Mouse (Mus musculus) ES-E14 (cell line): ENCODE data around the gene Tnfrsf1b. TPM values are rescaled to one million over a fixed set of nuclear protein-coding genes. Genes with fewer than 3 reads are reported as not detected.
A peak's percentile ranks its signal among the peaks of the same experiment; 100 is the strongest.

Experiments used
- DNase-seq: peaks from one replicate; pipeline ENCODE4 v3.0.0-alpha.2; 2013; ENCODE audit warnings: low read depth, low spot score
- H3K27ac ChIP-seq: 2 replicates; pipeline ENCODE4 v1.5.1; 2012; ENCODE audit warnings: low read depth, mild to moderate bottlenecking, low read length, moderate library complexity, mixed read lengths; ENCODE audit not compliant: poor library complexity, insufficient read depth, severe bottlenecking
- H3K36me3 ChIP-seq: 2 replicates; pipeline ENCODE4 v1.6.1; 2012; ENCODE audit warnings: mild to moderate bottlenecking, low read length, moderate library complexity, mixed read lengths; ENCODE audit not compliant: control insufficient read depth, poor library complexity, insufficient read depth, severe bottlenecking
- H3K4me1 ChIP-seq, 2 experiments: fragments of 150-350 bp in 1 of 2; sonication (generic) in 1 of 2; 2 replicates each; pipeline ENCODE4 v1.6.1; 2012; ENCODE audit warnings: low read length in 2 of 2, mild to moderate bottlenecking in 1 of 2, mixed read lengths in 1 of 2; ENCODE audit not compliant: control insufficient read depth in 2 of 2, insufficient read depth in 2 of 2, poor library complexity in 1 of 2
- H3K4me3 ChIP-seq, 2 experiments: fragments of 150-350 bp in 1 of 2; sonication (generic) in 1 of 2; 2 replicates each; pipeline ENCODE4 v1.5.1; 2012; ENCODE audit warnings: low read length in 2 of 2, low read depth in 1 of 2, mild to moderate bottlenecking in 1 of 2, mixed read lengths in 1 of 2; ENCODE audit not compliant: insufficient read depth in 1 of 2, poor library complexity in 1 of 2, severe bottlenecking in 1 of 2
- H3K9ac ChIP-seq: 2 replicates; pipeline ENCODE4 v1.6.1; 2012; ENCODE audit warnings: low read depth, mild to moderate bottlenecking, low read length, mixed read lengths; ENCODE audit not compliant: poor library complexity, insufficient read depth, severe bottlenecking
- H3K9me3 ChIP-seq: fragments of 150-350 bp; sonication (generic); 2 replicates; pipeline ENCODE4 v1.6.1; 2012; ENCODE audit warnings: low read depth, mild to moderate bottlenecking, low read length; ENCODE audit not compliant: control insufficient read depth, insufficient read depth
- CHD2 ChIP-seq: IDR thresholded peaks from 2 replicates; pipeline ENCODE4 v1.6.1; 2014; ENCODE audit warnings: mild to moderate bottlenecking, low read depth, low read length, inconsistent platforms
- HCFC1 ChIP-seq: IDR thresholded peaks from 2 replicates; pipeline ENCODE4 v1.6.1; 2012; ENCODE audit warnings: low read length, inconsistent platforms, borderline replicate concordance; ENCODE audit not compliant: insufficient read depth
- MAFK ChIP-seq: IDR thresholded peaks from 2 replicates; pipeline ENCODE4 v1.6.1; 2014; ENCODE audit warnings: mild to moderate bottlenecking, low read depth, low read length, inconsistent platforms; ENCODE audit not compliant: insufficient read depth
- ZC3H11A ChIP-seq: IDR thresholded peaks from 2 replicates; pipeline ENCODE4 v1.6.1; 2012; ENCODE audit warnings: low read depth, mild to moderate bottlenecking, inconsistent platforms, low read length, borderline replicate concordance
- ZNF384 ChIP-seq: IDR thresholded peaks from 2 replicates; pipeline ENCODE4 v1.6.1; 2012; ENCODE audit warnings: low read depth, low read length, inconsistent platforms
- in situ Hi-C, 2 experiments: fragments of 600-800 bp; cut with MboI; formaldehyde crosslinking; loops; one replicate each; pipeline ENCODE4 v1.15.1; 2025; ENCODE audit warnings: low sequenced_read_pairs in 2 of 2, inconsistent platforms in 1 of 2; ENCODE audit not compliant: unreplicated experiment in 2 of 2
- total RNA-seq: library from RNA; depleted of rRNA; stranded (reverse); fragments of 300-350 nt; gene quantifications from 2 replicates; pipeline ENCODE4 v1.2.3, GENCODE M21; 2012

Gene Tnfrsf1b
- total RNA-seq, 1 experiment, result 4.3 TPM

DNA sequence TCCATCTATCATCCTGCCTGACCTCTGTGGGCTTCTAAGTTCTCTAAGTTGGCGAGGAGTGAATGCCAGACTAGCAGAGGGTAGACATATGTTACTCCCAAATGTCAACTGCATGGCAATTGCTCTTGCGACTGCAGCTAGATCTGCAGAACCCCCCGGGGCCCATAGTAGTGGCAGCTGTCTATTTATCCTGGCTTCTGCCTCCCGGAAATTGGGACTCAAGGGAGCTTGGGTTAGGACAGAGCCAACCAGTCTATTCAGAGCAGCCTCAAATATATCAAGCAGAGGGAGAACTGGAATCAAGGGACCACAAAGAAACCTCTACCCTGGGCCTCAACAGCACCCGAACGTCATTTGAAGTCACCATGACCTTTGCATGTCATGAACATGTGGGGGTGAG, 29.6 kb downstream of the Tnfrsf1b start:
- H3K9me3 ChIP-seq, result no peaks in the 10 kb centered on the region
- no peak for DNase-seq
- no peak overlapping the region for H3K27ac ChIP-seq
- TF ChIP-seq ZNF384 (no peak), MAFK (no peak), ZC3H11A (no peak), HCFC1 (no peak), CHD2 (no peak)
- peaks cover 7% of the 10 kb centered on the region; the same call in 1 of the 2 replicates for H3K36me3 ChIP-seq
- no peak overlapping the region for H3K9ac ChIP-seq
- in situ Hi-C loops, result loop anchor here in 1 of 2 experiments (25.0 kb wide), 1 partner anchor 270 kb away; no protein-coding TSS in a partner anchor
- H3K4me1 ChIP-seq, result peaks cover 2 to 7% of the 10 kb centered on the region in 2 experiments; a peak in 2 of 4 replicates
- H3K4me3 ChIP-seq, result no peak overlapping the region

DNA sequence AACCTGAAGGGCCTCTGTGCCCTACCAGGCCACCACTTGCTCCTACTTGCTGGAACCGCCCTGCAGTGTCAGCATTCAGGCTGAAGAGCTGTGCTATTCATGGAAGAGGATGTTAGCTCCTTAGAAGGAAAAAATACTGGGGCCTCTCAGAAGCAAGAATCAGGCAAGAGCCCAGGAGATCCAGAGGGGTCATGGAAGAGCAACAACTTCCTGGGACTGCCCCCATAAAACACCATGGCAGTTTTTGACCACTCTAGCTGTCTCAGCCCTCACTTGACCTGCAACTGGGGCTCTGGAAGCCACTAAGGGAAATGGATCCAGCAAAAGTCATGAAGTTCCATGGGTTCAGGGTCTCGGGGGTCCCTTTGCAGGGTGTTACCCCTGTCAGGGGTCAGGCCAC, 31.3 kb downstream of the Tnfrsf1b start:
- Histone ChIP-seq H3K9ac (no peak overlapping the region), H3K27ac (no peak overlapping the region), H3K9me3 (no peaks in the 10 kb centered on the region), H3K36me3 (peaks cover 7% of the 10 kb centered on the region; the same call in 1 of the 2 replicates), H3K4me1 (peaks cover 2 to 7% of the 10 kb centered on the region in 2 experiments; a peak in 2 of 4 replicates), H3K4me3 (no peak overlapping the region)
- no peak for DNase-seq
- TF ChIP-seq CHD2, result no peak
- TF ChIP-seq ZC3H11A, result no peak
- no peak for TF ChIP-seq ZNF384
- in situ Hi-C loops, result loop anchor here in 1 of 2 experiments (25.0 kb wide), 1 partner anchor 272 kb away; no protein-coding TSS in a partner anchor

DNA sequence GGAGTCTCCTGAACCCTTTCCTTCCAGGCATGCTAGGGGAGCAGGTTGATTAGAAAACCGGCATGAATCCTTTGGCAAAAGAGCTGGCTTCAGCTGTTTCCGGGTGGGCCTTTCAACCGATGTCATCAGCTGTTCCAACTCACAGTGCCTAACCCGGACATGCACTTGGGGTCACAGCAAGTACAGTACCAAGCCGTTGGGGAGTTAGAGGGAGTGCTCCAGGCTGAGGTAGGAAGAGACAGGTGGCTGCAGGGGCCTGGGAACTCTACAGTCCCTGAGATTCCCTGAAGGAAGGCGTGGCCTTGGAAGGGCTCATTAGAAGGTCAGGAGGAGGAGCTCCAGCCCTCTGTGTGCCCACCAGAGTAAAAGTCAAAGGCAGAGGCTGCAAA, 31.9 kb downstream of the Tnfrsf1b start:
- no peak for TF ChIP-seq MAFK
- no peak for TF ChIP-seq HCFC1
- Histone ChIP-seq H3K4me1 (peaks cover 3 to 7% of the 10 kb centered on the region in 2 experiments; a peak in 3 of 4 replicates), H3K4me3 (peak overlapping the region in 1 of 2 experiments; percentile 31; a peak in 2 of 4 replicates), H3K36me3 (peaks cover 7% of the 10 kb centered on the region; the same call in 1 of the 2 replicates), H3K9ac (no peak overlapping the region; the same call in 1 of the 2 replicates), H3K9me3 (no peaks in the 10 kb centered on the region), H3K27ac (peak overlapping the region; percentile 46; the same call in 1 of the 2 replicates)
- in situ Hi-C loops, result loop anchor here in 1 of 2 experiments (5.0 to 25.0 kb wide), 2 partner anchors 68 to 273 kb away; no protein-coding TSS in a partner anchor
- no peak for DNase-seq

DNA sequence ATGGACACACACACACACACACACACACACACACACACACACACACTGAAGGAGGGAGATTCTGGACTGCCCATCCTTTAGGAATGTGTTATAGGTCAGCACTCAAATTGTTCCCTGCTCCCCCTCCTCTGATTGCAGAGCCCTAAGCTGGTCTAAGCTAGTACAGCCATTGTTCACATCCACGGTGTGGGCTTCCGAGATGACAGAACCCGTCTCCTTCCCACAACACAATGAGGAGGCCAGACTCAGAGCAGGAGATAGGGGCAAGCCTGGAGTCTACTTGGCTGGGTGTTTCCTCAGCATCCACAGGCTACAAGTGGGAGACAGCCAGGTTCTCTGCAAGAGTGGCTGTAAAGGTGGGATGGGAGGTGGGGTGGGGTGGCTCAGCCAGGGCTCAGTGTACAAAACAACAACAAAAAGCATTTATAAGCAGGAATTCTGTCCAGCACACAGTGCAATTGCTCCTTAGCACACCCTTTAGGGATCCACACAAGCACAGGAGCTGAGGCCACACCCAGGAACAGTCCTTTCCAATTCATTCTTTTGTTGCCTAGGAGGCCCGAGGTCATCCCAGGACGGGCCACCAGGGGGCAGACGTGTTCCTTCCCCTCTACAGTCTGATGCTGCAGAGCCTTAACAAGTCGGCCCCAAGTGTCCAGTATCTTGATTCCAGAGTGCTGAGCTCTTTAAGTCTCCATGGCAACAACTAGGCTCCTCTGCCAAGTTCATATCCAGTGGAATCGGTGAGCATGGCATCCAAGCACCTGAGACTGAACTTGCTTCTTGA, 32.5 kb downstream of the Tnfrsf1b start:
- Histone ChIP-seq H3K27ac (peak overlapping the region; percentile 83), H3K9ac (peak overlapping the region; percentile 8; the same call in 1 of the 2 replicates), H3K4me3 (peak overlapping the region in 1 of 2 experiments; percentile 31; a peak in 2 of 4 replicates), H3K36me3 (peaks cover 6% of the 10 kb centered on the region; the same call in 1 of the 2 replicates), H3K4me1 (peaks cover 4 to 9% of the 10 kb centered on the region in 2 experiments), H3K9me3 (no peaks in the 10 kb centered on the region)
- peak; percentile 97 for DNase-seq
- 0 out of 2 replicates have a peak, but pooled peaks have one; percentile 9 for TF ChIP-seq ZNF384
- TF ChIP-seq ZC3H11A, result peak; percentile 67
- no peak for TF ChIP-seq CHD2
- TF ChIP-seq HCFC1, result no peak
- 0 out of 2 replicates have a peak, but pooled peaks have one; percentile 2 for TF ChIP-seq MAFK
- in situ Hi-C loops, result loop anchor here in 1 of 2 experiments (5.0 to 25.0 kb wide), 2 partner anchors 68 to 273 kb away; no protein-coding TSS in a partner anchor
